Mouse (Mus musculus) E14TG2a.4 (cell line): Measurements from ENCODE around the gene Cyp17a1.

ENCODE experiments used
- CTCF ChIP-seq: conservative IDR thresholded peaks from 2 replicates; pipeline ENCODE4 v1.5.1; 2014; ENCODE audit warnings: low read length
- NANOG ChIP-seq: IDR thresholded peaks from 2 replicates; pipeline ENCODE4 v1.6.1; 2014; ENCODE audit warnings: borderline replicate concordance, low read length, mixed read lengths
- POU5F1 ChIP-seq: IDR thresholded peaks from 2 replicates; pipeline ENCODE4 v1.6.1; 2014; ENCODE audit warnings: low read length, borderline replicate concordance

DNA sequence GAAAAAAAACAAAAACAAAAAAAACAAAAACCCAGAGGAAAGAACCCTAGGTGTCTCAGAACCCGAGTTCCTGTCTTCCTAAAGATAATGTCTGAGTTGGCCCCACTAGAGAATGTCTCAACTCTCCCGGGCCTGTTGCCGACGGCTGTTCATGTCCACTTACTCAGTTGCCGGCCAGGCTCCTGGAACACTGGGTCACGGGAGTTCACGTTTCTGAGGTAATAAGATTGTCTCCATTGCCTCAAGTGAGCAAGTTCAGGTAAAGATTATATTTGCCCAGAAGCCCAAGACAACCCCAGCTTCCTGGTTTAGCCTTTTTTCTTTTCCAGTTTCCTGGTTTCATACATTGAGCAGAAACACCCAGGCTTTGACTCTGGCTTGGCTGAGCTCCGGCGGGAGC lies 14.1 kb downstream of the Cyp17a1 start:
- TF ChIP-seq CTCF, result no peak
- no peak for TF ChIP-seq NANOG
- TF ChIP-seq POU5F1, result no peak
